Mouse (Mus musculus) layer of hippocampus, adult 18-20 months (tissue): ENCODE results near the gene Olfr522. TPM values are rescaled to one million over a fixed set of nuclear protein-coding genes. Genes with fewer than 3 reads are reported as not detected.

Experiments used
- DNase-seq, 2 experiments: peaks; one replicate each; pipeline ENCODE4 v3.0.0; 2022; ENCODE audit warnings: low spot score in 2 of 2
- long read RNA-seq: library from polyadenylated mRNA; stranded (forward); transcript quantifications from one replicate; pipeline ENCODE4 v2.0.0, GENCODE M21; 2021
- total RNA-seq, 2 experiments: library from RNA; stranded (reverse); gene quantifications; 2 replicates each; pipeline ENCODE4 v1.2.3; 2021

The Olfr522 gene
- not detected for total RNA-seq
- long read RNA-seq: 0 reads

GRCm38 (mm10) chr7:140164664-140165063 lies at the start of gene Olfr522:
Olfr522 (minus strand) TSS chr7:140164764.
- DNase-seq: no peak

DNA sequence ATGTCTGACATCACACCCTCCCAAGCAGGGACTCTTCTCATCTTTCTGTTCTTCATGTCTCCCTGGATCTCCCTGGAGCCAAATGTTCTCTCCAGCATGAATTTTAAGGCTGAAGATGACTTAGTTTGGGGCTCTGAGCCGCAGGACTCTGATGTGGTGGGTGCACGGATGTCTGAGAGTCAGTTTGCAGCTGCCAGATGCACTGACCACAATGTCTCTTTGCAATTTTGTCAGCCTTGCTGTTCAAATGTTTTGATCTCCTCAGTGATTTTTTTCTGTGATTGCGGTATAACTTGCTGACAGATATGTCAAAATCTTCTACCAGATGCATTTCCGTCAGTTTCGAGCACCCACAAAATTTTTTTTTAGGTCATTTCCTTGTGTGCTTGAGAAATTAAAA lies 49.3 kb upstream of the Olfr522 start:
- DNase-seq: no peak

GRCm38 (mm10) chr7:140208677-140209076 lies 44.1 kb upstream of the Olfr522 start:
- DNase-seq: no peak

- no peak for DNase-seq
These were observed 43.6 kb upstream of the Olfr522 start for GRCm38 (mm10) chr7:140208153-140208552.

- no peak for DNase-seq
These were observed 42.3 kb upstream of the Olfr522 start for GRCm38 (mm10) chr7:140206904-140207303.

DNA sequence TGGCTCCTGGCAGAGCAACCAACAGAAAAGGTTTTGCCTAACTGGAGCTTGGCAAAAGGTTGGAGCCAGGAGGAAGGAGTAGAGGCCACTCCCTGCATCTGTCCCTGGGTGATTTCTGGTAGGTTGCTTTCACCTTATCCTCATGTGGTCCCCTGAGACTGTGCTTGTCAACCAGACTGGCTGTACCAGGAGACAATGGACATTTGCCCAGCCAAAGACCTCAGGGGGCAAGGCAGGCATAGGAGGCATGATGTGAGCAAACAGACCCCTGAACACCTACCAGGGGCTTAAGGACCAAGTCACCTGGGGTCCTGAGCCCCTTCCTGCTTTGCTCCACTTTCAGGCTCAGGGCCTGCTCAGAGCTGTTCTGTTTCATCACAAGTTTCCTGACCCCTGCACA lies 41.3 kb upstream of the Olfr522 start, which contains the start of gene Olfr524:
Olfr524 (minus strand) TSS at position 101 of the 400 bp plus-strand sequence.
- no peak for DNase-seq

DNA sequence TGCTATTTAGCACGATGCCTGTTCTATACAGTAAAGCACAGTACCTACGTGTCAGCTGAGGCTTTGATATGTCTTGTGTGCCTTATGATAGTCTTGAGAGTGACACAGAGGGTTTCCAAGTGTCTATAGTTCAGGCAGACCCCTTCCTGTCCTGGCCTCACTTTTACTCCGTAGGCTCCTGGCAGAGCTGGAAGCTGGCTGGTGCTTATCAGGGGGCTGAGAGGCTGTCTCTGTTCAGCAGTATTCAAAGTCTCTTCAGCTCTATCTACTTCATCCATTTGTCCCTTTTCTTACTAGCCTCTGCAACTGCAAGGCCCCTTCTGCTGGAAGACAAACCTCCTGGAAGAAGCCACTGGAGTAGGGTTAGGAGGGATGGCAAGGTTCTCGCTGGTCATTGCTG lies 36.5 kb upstream of the Olfr522 start:
- DNase-seq: no peak

GRCm38 (mm10) chr7:140196002-140196401 lies 31.4 kb upstream of the Olfr522 start:
- DNase-seq: no peak

DNA sequence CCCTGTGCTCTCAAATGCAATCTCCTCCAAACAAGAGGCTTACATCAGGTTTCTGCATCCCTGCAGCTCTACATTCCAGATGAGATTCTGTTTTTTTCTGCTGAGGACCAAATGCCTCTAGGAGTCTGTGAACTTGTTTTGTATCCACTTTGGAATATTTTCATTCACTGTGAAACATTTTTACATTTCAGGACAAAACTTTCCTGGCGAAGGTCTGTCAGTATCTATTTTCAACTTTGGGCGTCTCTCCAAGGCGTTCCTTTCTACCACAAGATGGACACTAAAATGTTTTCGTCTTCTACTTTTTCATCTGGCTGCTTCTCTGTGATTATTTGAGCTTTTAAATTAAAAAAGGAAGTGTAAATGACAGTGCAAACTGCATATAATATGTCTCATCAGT lies 29.5 kb upstream of the Olfr522 start:
- no peak for DNase-seq

- DNase-seq: no peak
These were observed 28.3 kb upstream of the Olfr522 start for GRCm38 (mm10) chr7:140192851-140193250.

DNA sequence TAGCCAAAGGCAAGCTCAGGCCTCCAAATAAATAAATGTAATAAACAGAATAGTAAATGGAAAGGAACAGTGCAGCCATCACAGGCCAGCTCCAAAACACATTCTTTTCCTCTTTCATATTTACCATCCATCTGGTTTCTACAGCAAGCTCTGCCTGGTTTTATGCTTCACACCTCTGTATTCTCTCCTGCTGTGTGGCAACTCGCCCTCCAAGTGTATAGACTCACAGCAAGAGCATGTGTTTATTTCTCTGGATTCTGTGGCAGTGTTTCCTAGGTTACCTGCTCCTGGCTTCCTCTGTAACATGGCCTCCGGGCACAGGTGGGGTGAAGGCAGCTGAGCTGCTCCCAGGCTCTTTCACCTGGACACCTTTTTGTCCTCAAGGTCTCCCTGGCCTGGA lies 27.9 kb upstream of the Olfr522 start:
- DNase-seq: no peak

GRCm38 (mm10) chr7:140190435-140190834 lies 25.9 kb upstream of the Olfr522 start:
- DNase-seq: no peak

DNA sequence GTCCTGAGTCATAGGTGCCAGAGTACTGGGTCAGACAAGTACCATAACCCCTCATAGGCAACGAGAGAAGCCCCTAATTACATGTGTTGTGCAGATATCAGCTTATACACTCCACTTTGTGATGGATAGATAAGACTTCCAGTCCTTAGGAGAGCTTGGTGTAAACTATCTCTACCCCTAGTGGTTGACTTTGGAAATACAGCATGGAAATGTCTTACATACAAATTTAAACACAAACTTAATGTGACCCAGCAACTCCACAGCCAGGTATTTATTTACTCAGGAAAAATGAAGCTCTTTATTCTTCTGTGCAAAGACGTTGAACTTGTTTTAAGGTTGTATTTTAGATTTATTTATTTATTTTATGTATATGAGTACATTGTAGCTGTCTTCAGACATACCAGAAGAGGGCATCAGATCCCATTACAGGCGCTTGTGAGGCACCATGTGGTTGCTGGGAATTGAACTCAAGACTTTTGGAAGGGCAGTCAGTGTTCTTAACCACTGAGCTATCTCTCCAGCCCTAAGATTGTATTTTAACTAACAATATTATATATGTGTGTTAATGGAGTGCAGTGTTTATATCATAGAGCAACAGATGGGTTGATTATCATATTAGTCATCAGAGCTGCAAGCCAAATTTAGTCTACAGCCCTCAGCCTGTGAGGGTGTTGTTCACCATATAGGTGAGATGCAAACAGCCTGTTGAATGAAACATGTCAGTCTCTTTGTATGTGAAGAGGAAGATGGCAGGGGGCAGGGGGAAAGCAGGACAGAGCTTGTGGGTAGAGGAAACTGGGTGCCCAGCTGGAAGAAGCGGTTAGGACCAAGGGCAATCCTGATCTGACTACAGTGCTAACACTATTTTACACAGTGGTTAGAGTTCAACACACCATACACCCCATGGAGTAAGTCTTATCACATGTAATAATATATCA lies 24.1 kb upstream of the Olfr522 start:
- no peak for DNase-seq

- peak; percentile 50 to 82 for DNase-seq
These were observed 23.3 kb upstream of the Olfr522 start for GRCm38 (mm10) chr7:140187721-140188390.

- peak; percentile 26 to 57 for DNase-seq
These were observed 22.4 kb upstream of the Olfr522 start for GRCm38 (mm10) chr7:140186646-140187620.

- DNase-seq: no peak
These were observed 19.6 kb upstream of the Olfr522 start for GRCm38 (mm10) chr7:140184206-140184605.

DNA sequence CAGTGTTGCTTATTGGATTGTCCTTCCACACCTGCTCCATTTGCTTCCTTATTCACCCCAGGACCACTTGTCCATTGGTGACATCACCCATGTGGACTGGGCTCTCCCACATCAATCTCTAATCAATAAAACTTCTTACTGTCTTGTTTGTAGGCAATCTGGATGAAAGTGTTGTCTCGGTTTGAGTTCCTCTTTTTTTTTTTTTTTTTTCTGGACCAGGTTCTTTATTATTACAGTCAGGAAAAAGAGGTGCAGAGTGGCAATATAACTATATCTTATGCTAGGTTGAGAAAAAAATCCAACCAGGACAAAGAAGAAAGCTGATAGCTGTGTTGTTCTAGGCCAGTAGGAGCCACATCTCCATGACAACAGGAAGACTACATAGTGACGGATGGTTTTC lies 16.1 kb upstream of the Olfr522 start:
- DNase-seq: no peak

GRCm38 (mm10) chr7:140179176-140179575 lies 14.6 kb upstream of the Olfr522 start:
- no peak for DNase-seq

DNA sequence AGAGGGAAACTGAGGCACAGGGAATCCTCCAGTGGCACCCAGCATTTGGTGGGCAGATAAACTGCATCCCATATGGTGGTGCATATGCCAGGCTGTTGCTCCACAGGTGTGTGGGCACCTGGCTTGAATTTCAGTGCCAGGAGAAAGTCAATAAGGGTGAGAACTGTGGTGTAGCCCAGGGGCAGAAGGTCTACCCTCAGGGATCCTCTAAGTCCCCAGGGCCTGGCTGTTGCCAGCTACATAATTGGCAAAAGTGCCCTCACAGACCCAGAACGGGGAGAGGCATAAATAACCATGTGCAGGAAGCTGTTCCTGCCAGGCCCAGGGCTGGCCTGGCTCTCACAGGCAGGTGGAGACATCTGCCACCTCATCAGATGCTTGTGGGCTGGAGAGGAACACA lies 8.4 kb upstream of the Olfr522 start, which contains the start of gene Olfr523:
Olfr523 (plus strand) TSS at position 282 of the 400 bp plus-strand sequence.
- DNase-seq: no peak

- no peak for DNase-seq
These were observed 6.3 kb upstream of the Olfr522 start for GRCm38 (mm10) chr7:140170863-140171262.

DNA sequence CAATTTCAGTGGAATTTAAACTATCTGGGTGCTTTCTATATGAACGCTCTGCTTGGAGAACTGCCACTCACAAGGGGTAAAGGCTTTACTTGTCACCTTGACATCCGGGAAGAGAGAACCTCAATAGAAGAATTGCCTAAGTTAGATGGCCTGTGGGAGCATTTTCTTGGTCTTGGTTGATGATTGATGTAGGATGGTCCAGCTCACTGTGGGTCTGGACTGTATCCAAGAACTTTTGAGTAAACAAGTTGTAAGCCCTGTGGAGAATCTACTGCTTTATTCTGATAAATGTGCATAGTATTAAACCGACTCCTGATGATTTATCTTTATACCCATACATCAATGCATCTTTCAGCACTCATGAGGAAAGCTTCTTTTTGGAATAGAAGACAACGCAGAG lies 4.8 kb upstream of the Olfr522 start:
- DNase-seq: no peak
